Mouse (Mus musculus): Measurements from ENCODE around the gene Tmem120b.

The Tmem120b gene

DNA sequence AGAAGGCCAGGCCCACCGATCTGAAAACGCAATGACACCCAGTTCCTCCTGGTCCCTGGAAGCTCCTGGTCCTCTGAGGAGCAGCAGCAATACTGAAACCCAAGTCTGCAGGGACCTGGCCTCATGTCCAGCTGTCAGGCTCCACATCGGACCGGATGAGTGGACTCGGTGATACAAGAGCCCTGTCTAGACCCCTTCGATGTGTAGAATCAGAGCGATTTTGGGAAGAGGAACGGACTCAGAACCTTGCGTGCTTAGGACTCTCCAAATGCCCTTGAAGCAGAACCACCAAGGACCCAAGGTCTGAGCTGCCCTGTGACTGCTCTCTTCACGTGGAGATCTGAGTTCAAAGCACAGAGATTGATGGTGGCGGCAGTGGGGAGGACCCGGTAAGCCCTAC is at the start of gene Tmem120b:
Gene Tmem120b, plus strand, starts transcription at position 301 of the 400 bp plus-strand sequence.
- DNase-seq, result no peak

DNA sequence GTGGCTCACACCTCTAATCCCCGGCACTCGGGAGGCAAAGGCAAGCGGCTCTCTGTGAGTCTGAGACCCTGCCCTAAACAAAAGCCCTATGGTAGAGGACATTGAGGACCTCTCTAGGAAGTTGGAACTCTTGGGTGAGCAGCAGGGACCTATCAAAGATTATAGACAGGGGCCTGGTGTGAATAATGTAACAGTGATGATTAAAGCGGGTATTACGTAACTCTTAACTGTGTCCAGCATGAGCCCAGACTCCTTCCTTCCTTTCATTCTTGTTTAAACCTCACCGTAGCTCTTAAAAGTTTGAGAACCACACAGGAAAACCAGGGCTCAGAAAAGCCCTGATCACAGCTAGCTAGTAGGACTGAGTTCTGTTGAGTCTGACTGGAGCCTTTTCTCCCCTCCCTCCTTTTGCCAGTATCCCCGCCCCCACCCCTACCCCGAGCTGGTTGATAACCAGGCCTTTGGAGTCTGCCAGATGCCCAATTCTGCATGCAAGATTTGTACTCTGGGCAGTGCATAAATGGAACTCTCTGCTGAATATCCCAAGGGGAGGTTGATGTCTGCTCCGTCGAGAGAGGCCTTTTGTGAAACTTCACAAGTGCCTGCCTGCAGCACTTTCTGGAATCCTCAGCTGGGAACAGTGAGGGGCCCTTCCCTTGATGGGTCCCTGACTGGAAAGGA is 48.7 kb upstream of the Tmem120b start:
- no peak for DNase-seq

DNA sequence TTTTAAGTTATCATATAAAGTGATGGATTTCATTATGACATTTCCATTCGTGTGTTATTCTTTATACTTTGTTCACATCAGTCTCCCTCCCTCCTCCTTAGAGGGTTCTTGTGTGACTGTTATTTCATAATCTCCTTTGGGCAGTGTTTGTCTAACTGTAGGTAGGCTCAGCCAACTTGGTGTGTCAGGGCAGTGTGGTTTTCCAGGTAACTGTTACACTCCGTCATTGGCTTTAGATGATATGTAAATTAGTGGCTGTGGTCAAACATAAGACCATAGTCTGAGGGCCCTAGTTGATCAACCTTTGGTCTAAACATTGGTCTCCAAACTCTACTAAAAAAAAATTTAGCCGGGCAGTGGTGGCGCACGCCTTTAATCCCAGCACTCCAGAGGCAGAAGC is 47.8 kb upstream of the Tmem120b start:
- no peak for DNase-seq

DNA sequence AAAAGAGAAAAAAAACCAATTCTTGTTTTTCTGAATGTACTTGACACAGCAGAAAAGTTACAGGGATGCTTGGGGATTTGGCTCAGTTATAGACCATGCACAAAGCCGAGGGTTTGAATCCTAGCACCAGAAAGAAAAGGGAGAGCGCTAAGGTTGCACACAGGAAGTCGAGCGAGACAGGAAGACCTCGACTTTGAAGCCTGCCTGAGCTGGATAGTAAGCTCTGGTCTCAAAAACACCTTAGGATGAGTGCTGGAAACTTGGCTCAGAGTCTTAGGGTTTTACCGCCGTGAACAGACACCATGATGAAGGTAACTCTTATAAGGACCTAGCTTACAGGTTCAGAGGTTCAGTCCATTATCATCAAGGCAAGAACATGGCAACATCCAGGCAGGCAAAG is 46.8 kb upstream of the Tmem120b start:
- DNase-seq, result no peak

DNA sequence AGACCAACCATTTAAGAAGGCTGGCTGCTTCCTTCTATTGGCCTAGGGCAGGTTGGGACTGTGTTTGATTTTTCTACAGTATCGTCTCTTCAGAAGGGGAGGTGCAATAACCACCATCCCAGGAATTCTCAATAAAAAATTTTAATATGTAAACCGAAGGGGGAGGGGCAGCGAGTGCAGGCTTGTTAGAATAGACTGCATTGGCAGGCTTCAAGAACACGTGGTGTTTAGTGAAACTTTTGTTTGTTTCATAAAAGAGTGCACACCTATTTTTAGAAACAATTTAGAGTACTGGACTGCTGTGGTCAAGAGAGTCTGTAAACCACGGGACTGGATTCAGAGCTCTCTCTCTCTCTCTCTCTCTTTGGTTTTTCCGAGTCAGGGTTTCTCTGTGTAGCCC is 45.2 kb upstream of the Tmem120b start:
- peak in 1 of 2 experiments; percentile 29 for DNase-seq

DNA sequence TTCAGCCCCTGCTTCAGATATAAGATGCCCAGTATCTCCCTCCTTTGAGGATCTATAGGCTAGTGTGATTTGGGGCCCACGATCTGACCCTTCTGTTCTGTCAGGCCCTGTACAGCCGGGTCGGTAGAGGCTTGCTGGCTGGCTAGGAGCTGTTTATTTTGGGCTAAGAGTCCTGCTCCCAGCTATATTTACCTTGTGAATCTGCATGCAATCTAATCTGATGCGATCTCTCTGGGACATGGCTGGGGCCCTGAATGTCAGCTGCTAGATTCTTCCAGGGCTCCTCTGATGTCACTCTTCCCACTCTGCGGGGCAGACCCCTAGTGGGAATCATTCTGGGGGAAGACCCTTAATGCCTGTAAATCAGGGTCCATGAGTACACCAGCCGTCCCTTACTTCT is 43.9 kb upstream of the Tmem120b start:
- DNase-seq, result no peak

DNA sequence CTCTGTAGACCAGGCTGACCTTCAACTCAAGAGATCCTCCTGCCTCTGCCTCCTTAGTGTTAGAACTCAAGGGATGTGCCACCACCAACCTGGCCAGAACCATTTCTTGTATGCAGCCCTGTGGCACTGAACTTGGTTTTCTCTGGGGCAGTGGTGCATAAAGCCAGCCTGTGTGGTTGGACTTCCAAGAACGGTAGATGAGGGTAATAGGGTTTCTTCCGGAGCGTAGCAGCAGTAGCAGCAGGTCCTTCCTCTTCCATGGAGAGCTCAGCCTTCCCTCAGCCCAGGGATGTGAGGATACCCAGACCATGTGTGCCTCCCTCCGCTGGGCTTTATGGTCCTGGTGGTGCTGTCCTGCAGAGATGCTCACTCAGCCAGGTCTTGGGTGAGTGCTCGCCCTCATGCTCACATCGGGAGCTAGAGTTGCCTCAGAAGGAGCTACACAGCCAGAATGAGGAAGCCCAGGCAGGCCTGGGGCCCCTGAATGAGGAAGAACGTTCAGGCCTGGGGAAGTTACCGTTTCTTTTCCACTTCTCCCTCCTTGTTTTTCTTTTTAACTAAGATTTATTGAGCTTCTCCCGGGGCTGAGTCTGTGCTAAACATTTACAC is 43.1 kb upstream of the Tmem120b start:
- peak; percentile 56 to 61 for DNase-seq

DNA sequence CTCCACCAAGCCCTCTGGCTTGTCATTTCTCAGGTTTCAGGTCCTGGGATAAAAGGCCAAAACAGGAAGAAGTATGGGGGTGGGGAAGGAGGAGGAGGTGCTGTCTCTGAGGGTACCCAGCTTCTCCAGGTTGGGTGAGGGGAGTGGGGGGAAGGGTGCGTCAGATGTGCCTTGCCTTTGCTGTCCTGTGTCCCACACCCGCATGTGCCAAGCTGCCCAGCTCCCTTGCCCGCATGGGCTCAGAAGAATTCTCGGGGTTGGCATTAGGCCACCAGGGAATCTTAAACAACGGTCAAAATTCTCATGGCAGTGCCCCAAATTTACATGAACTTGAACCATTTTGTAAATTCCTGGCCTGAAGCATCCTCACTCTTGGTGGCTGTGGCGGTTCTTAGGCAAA is 41.8 kb upstream of the Tmem120b start:
- no peak for DNase-seq

DNA sequence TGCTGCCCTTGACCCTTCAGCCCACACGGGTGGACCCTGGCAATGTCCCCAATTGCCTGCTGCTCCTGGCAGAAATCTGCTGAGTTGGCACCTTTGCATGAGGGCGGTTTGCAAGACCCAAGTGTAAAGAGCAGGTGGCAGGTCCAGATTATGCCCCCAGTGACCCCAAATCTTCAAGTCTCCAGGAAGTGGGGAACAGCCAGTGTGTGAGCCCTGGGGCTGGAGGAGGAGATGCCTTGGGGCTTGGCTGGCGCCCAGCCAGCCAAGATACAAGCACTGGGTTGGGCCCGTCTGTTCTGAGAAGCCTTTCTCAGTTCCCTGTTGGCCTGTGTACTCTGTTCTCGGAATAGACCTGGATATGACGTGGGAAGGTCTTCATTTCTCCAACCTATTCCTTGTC is 40.8 kb upstream of the Tmem120b start:
- DNase-seq, result no peak

DNA sequence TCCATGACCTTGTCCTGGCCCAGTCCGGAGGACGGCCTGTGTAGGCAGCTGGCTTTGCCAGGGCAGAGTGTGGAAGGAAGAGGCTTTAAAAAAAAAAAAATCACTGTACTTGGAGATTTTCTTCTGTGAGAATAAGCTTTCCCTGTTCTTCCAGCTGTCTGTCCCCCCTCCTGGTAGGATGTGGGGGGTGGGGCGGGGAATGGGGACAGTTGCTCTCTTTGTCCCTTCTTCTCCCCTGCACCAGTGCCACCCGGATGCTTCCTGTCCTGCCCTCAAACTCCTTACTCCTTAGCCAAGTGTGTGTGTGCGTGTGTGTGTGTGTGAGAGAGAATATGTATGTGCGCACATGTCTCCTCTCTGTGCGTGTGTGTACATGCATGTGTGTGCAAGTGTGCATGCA is 38.5 kb upstream of the Tmem120b start:
- DNase-seq, result no peak

DNA sequence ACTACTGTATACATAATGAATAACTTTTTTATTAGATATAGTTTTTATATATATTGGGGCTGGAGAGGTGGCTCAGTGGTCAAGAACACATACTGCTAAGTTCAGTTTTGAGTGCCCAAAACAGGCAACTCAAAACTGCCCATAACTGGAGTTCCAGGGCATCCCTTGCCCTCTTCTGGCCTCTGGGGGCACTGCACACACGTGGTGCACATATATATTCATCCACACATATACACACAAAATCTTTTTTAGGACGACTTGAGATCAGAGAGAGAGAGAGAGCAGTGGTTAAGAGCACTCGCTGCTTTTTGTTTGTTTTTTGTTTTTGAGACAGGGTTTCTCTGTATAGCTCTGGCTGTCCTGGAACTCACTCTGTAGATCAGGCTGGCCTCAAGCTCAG is 36.9 kb upstream of the Tmem120b start:
- DNase-seq, result no peak

DNA sequence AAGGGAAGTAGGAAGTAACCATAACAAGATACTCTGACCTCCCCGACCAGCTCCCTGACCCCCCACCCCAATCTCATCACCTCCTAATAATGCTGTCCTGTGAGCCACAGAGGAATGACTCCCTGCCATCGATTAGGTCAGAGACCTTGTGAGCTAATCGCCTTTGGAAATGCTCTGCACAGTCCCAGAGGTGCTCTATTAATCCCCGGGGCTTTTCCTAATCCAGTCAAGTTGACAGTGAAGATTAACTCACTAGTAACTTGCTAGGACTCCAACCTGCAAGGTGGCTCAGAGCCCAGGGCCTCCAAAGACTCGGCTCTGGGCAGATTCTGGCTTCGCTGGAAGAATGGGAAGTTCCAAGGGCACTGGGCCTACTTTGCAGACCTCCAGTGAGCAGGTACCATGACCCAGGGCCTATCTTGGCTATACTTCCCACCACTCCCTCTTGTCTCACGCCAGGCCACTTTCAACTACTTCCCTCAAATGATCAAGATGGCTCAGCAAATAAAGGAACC is 34.5 kb upstream of the Tmem120b start:
- DNase-seq, result no peak

DNA sequence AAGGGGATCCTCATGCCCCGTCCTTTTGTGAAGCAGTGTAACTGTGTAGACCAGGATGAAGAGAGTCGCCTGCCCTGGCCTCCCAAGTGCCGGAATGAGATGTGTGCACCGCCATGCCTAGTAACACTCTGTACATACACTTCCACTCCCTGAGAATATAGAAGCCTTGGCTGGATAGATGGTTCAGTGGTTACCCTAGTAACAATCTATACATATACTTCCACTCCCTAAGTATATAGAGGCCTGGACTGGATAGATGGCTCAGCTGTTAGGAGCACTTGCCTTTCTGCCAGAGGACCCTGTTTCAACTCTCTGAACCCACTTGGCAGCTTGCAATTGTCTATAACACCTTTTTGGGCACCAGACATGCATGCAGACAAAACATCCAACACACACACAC is 33.1 kb upstream of the Tmem120b start:
- DNase-seq, result no peak

DNA sequence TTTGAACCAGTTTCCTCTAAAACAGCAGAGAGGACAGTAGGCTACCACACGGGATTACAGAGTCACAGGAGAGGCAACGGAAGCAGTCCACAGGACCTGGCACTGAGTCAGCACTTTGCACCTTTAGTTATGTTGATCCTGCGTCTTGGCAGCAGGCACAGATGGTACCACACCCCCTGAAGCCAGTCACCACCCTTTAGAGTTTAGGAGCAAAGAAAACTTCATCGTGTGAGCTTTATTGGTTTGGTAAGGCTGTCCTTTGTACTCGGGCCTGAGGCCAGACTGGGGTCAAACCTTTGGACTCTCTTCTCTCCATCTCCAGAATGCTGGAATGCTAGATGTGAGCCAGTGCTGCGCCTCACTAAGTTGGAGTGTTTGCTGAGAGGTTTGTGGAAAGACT is 32.7 kb upstream of the Tmem120b start:
- DNase-seq, result peak in 1 of 2 experiments; percentile 56

DNA sequence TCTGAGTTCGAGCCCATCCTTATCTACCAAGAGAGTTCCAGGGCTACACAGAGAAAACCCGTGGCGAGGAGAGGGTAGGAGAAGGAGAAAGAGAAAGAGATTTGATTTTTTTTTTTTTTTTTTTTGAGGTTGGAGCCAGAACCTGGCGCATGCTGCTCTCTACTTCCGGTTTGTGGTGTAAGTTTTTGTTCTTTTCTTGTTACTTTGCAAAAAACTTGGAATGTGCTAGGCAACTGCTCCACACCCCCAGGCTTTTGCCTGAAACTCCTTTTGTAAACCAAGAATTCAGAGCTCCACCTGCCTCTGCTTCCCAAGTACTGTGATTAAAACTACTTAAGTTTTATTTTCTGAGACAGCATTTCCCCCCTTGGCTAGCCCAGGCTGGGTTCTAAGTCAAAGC is 30.1 kb upstream of the Tmem120b start:
- no peak for DNase-seq

DNA sequence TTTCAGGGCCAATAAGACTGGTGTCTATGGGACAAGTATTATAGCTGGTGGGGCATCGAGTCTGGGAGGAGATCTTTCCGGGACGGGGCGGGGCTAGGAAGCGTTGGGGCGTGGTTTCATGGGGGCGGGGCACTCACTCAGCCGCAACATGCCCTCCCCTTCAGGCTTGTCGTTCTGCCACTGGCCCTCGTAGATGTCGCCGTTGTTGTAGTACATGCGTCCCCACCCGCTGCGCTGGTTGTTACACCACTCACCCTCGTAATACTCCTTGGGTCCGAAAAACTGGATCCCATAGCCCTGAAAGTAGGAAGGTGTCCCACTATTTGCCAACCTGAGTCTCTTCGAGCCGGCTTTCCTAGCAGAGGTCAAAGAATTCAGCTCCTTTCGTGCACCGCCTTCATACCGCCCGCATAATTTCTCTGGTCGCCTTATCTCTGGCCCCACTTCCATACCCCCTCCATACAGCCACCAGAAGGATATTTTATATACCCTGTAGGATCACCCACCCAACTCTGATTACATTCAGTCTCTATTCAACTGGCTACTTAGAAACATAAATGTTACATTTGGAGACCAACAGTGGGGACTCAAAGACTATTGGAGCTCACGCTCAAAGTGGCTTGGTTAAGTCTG is 29.0 kb upstream of the Tmem120b start:
- peak; percentile 89 to 92 for DNase-seq

DNA sequence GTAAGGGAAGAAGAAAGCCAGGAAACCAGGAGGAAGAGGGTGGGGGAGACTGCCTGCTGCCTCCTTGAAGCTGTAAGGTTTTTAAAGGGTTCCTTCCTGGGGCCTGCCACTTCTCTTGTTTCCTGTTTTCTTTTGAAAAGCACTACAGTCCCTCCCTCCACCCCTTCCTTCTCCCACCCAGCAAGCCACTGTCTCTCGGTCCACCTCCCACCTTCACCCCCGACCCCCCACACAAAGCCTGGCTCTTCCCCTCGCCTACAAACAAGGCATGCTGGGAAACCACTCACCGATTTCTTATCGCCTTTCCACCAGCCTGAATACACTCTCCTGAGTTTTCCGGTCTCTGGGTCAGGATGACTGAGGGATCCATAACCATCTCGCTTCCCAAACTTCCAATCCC is 27.4 kb upstream of the Tmem120b start:
- no peak for DNase-seq

DNA sequence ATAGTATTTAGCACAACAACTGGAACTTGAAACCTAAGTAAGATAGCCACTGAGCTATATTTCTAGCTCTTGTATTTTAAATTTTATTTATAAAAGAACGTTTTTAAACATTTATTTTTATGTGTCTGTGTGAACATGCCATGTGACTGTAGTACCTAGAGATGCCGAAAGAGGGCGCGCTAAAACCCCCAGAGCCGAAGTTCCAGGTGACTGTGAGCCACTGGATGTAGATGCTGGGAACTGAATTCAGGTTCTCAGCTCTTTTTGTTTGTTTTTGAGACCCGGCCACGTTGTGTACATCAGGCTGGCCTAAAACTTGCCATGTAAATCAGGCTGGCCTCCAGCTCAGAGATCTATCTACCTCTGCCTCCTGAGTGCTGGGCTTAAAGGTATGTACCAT is 24.4 kb upstream of the Tmem120b start:
- peak in 1 of 2 experiments; percentile 47 for DNase-seq

DNA sequence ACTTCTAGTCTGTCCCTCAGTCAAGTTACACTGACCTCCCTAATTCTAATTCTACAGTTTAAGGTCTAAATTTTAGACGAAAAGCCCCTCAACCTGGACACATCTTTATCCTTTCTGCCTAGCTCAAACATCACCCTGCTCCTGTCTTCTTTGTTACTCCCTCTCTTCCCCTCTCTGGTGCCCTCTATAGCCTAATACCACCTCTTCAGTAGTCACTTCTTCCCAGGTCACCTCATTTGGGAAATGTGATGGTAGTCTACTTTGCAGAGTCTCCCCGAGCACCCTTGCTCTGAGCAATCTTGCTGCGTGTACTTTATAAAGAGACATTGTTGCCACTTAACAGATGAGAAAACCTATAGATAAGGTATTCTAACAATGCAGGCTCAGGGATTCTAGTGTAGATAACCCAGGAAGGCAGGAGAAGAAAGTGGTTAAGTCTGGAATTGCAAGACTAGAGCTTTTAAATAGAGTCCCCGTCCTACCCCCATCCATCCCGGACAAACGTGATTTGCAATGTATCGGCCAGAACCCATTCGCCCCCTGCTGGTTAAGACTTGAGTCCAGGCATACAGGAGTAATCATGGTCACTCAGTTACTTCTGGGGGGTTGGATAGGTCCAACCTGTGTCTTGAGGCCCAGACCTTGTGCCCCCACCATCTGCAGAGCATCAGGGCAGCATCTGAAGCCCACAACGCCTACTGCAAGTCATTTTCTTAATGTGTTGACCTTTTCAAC is 22.5 kb upstream of the Tmem120b start:
- DNase-seq, result peak; percentile 71 to 81

DNA sequence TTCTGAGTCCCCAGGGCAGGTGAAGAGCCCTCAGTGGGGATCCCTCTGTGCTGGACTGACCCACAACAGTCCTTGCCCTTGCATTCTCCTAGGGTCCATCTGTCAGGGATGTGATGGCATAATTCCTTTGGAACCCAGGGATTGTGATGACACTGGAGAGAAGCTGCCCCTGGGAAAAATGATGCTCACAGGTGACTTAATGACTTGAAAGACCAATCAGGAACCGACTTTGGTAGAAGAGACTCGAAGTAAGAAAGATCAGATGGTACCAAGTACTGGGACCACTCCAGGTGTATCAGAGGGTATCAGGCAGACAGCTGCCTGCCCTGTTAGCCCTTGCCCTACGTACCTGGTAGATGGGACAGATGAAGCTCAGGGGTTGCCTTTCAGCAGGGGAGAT is 21.3 kb upstream of the Tmem120b start, which contains the start of gene Morn3:
Gene Morn3, minus strand, starts transcription at position 101 of the 400 bp plus-strand sequence.
- no peak for DNase-seq

DNA sequence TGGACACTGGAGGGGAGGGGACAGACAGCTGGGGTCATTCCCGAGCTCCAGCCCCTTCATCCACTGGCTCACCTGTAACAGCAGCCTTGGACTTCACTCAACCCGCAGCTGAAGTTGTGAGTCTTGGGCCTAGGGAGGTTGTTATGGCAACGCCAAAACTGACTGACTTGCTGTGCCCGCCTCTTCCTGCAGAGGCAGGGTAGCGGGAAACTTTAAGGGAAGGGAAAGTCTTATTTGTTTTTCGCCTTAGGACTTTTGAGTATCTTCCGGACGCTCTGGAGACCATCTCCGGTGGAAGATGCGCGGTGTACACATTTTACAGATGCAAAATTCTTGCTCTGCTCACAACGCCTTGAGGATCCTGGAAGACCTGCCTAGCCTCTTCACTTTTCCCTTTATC is 18.9 kb upstream of the Tmem120b start:
- DNase-seq, result peak; percentile 57

DNA sequence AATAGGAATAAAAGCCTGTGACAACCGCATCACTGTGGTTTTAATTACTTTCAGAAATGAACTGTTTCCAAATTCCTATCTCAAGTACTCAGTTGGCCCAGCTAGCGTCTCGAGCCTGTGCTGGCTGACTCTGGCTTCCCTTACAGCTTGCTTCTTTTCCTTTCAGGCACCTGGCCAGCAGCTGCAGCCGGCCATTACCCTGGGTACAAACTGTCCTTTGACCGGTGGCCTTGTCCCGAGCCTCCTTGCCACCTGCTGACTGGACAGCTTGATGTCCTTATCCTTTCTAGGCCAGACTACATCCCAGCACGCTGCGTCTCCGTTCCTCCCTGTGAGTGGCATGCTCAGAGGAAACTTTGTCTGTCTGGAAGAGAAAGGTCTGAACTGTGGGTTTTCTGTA is 17.3 kb upstream of the Tmem120b start:
- DNase-seq, result no peak

DNA sequence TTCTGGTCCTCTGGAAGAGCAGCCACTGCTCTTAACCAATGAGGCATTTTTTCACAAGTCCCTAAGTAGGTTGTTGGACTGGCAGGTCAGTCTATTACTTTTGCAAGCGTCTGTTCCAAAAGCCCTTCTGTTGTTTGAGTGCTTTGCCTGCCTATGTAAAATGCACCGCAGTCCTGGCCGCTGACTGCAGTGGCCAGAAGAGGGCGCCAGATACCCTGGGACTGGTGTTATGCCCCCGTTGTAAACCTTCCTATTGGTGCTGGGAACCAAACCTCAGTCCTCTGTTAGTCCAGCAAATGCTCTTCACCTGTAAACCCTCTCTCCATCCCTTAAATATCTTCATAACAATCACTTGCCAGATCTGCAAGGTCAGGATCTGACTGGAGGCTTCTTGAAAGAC is 16.5 kb upstream of the Tmem120b start:
- DNase-seq, result no peak

All from lung, postnatal 4 days (tissue).